Mouse (Mus musculus) midbrain, embryonic 16.5 days (tissue): ENCODE measurements around the gene Cfap52. TPM values are rescaled to one million over a fixed set of nuclear protein-coding genes. Genes with fewer than 3 reads are reported as not detected.

ENCODE experiments used
- ATAC-seq: fragments of 200-750 bp; cut with Nextera tagmentation; 2 replicates; pipeline ENCODE4 v1.8.0; 2017; ENCODE audit warnings: moderate TSS enrichment
- H3K27ac ChIP-seq: fragments of 300-500 bp; sonication (generic); 2 replicates; pipeline ENCODE4 v1.5.1; 2014; ENCODE audit warnings: mild to moderate bottlenecking, low read length, mixed read lengths
- H3K27me3 ChIP-seq: fragments of 300-500 bp; sonication (generic); 2 replicates; pipeline ENCODE4 v1.6.1; 2014; ENCODE audit warnings: low read depth, low read length, mixed read lengths; ENCODE audit not compliant: control insufficient read depth, insufficient read depth
- H3K36me3 ChIP-seq: fragments of 300-500 bp; sonication (generic); 2 replicates; pipeline ENCODE4 v1.6.1; 2014; ENCODE audit warnings: mild to moderate bottlenecking, low read length, moderate library complexity, mixed read lengths; ENCODE audit not compliant: control insufficient read depth, insufficient read depth
- H3K4me1 ChIP-seq: fragments of 300-500 bp; sonication (generic); 2 replicates; pipeline ENCODE4 v1.6.1; 2014; ENCODE audit warnings: mild to moderate bottlenecking, low read length, mixed read lengths; ENCODE audit not compliant: control insufficient read depth, insufficient read depth
- H3K4me2 ChIP-seq: fragments of 300-500 bp; sonication (generic); 2 replicates; pipeline ENCODE4 v1.6.1; 2014; ENCODE audit warnings: mild to moderate bottlenecking, low read length, mixed read lengths
- H3K4me3 ChIP-seq: fragments of 300-500 bp; sonication (generic); 2 replicates; pipeline ENCODE4 v1.5.1; 2014; ENCODE audit warnings: low read depth, mild to moderate bottlenecking, low read length, moderate library complexity, mixed read lengths
- H3K9ac ChIP-seq: fragments of 300-500 bp; sonication (generic); 2 replicates; pipeline ENCODE4 v1.6.1; 2014; ENCODE audit warnings: low read depth, low read length, mixed read lengths
- H3K9me3 ChIP-seq: fragments of 300-500 bp; sonication (generic); replicated peaks from 2 replicates; pipeline ENCODE4 v1.6.1; 2014; ENCODE audit warnings: mild to moderate bottlenecking, low read length, mixed read lengths; ENCODE audit not compliant: control insufficient read depth, poor library complexity, severe bottlenecking
- WGBS: fragments of 180-500 bp; shearing (Covaris S2); extraction: QIAGEN DNeasy Blood & Tissue Kit; methylation state at CpG from one replicate; pipeline ENCODE4 v1.1.7; 2014; 5-methylcytosine and 5-hydroxymethylcytosine counted together
- polyA plus RNA-seq: library from polyadenylated mRNA; unstranded; fragments of >200 nt; fragmentation: Nextera tagmentation; extraction: Ambion mirVana; gene quantifications from 2 replicates; pipeline ENCODE4 v1.2.1, GENCODE M21; 2015

Cfap52 gene
- polyA plus RNA-seq = 4.6 and 5.1 TPM in 2 replicates

DNA sequence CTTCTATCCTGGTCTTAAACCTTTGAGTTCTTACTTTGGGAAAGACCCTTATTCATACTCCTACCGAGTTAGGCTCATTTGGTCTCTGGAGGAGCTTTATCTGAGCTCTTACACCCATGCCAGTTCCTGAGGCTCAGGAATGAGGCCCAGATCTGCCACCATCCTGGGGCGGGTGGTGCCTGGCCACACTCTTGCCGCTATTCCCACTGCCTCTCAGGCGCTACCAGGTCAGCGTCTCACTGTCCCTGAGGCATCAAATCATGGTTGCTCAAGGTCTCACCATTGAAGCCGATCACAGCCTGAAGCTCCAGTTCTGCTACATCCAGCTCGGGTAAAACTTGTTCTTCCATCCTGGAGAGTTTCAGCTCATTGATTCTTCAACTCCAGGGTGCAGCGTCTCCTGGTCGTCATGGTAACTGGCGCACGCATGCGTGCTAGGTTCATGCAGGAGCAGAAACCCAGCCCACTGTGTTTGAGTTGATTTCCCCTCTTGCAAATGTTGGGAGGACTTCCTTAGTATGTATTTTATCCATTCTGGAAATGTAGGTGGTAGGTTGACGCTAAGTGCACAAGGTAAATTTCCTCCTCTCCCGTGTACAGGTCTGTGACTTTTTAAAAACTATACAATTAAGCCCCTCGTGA, at the start of gene Cfap52:
Gene Cfap52 (minus strand): TSS at position 410 of the 642 bp plus-strand sequence.
- ATAC-seq = peak; percentile 76
- WGBS = 5% methylated on average over 15 of the region's 15 CpGs
- peak within 1 kb of the TSS; percentile 70 for H3K4me2 ChIP-seq
- H3K9ac ChIP-seq = peak within 1 kb of the TSS; percentile 90
- H3K36me3 ChIP-seq = no peaks in the 10 kb centered on the region
- H3K4me1 ChIP-seq = peaks cover 17% of the 10 kb centered on the region
- H3K27me3 ChIP-seq = no peaks in the 10 kb centered on the region
- no peaks in the 10 kb centered on the region for H3K9me3 ChIP-seq
- H3K27ac ChIP-seq = no peak within 1 kb of the TSS
- peak within 1 kb of the TSS; percentile 87 for H3K4me3 ChIP-seq

DNA sequence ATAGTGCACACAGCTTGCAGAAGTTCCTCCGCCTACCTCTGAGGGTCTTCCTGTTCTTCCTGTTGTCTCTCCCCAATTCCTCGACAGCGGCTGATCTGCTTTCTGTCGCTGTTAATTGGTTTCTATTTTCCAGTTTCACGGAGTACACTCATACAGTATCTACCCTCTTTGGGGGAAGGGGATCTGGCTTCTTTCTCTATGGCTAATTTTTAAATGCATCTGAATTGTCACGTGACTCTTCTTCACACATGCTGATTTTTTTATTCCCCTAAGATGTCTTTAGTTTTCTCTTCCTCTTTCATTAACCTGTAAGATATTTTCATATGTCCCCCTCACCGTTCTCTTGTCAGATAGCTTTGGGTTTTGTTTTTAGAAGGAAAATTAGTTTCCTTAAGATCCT, 46.8 kb upstream of the Cfap52 start:
- no peaks in the 10 kb centered on the region for H3K9me3 ChIP-seq
- no peak overlapping the region for H3K27ac ChIP-seq
- no peak overlapping the region for H3K4me2 ChIP-seq
- no peak overlapping the region for H3K9ac ChIP-seq
- ATAC-seq = no peak
- 84% methylated on average over 7 of the region's 7 CpGs for WGBS
- H3K4me3 ChIP-seq = no peak overlapping the region
- no peaks in the 10 kb centered on the region for H3K27me3 ChIP-seq
- H3K4me1 ChIP-seq = no peaks in the 10 kb centered on the region
- no peaks in the 10 kb centered on the region for H3K36me3 ChIP-seq

DNA sequence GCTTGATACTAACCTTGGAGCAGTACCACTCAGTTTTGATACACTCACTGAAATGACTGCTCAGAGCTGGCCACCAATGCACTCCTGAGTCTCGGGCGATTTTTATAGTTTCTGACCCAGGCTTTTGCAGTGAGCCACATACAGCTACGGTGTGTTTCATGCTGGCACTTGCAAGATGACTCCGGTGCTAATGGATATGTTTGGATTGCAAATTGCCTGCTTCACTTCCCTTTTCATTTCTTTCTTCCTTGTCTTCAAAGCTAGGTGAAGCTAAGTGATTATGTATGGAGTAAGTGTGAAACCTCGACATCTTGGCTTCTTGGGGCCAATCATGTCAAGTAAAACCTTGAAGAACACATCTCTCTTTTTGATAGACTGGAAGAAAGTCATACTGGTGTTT, 43.9 kb upstream of the Cfap52 start:
- 74% methylated on average over 5 of the region's 5 CpGs for WGBS
- Histone ChIP-seq H3K4me2 (no peak overlapping the region), H3K9ac (no peak overlapping the region), H3K4me1 (peaks cover 11% of the 10 kb centered on the region), H3K27me3 (no peaks in the 10 kb centered on the region), H3K4me3 (no peak overlapping the region), H3K9me3 (no peaks in the 10 kb centered on the region), H3K36me3 (no peaks in the 10 kb centered on the region), H3K27ac (no peak overlapping the region)
- no peak for ATAC-seq

DNA sequence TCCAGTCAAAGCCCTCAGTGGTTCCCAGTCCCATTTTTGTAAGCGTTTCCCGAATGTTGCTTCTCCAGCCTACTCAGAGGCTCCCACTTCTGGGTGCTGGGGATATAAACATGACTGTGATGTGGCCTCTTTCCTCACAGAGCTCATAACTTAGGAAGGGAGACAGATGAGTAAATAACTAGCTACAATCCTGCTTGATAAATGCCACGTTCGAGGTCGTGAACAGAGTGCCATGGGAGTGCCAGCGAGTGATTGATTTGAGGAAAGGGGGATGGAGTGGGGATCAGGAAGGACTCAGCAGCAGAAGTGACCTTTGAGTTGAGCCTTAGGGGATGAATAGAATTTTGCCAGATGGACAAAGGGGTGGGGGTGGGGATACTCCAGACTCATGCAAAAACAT, 42.2 kb upstream of the Cfap52 start:
- Histone ChIP-seq H3K27ac (no peak overlapping the region), H3K9ac (no peak overlapping the region), H3K27me3 (no peaks in the 10 kb centered on the region), H3K9me3 (no peaks in the 10 kb centered on the region), H3K4me2 (no peak overlapping the region), H3K4me3 (no peak overlapping the region), H3K4me1 (peaks cover 11% of the 10 kb centered on the region), H3K36me3 (no peaks in the 10 kb centered on the region)
- ATAC-seq = no peak
- WGBS = 53% methylated on average over 6 of the region's 6 CpGs

DNA sequence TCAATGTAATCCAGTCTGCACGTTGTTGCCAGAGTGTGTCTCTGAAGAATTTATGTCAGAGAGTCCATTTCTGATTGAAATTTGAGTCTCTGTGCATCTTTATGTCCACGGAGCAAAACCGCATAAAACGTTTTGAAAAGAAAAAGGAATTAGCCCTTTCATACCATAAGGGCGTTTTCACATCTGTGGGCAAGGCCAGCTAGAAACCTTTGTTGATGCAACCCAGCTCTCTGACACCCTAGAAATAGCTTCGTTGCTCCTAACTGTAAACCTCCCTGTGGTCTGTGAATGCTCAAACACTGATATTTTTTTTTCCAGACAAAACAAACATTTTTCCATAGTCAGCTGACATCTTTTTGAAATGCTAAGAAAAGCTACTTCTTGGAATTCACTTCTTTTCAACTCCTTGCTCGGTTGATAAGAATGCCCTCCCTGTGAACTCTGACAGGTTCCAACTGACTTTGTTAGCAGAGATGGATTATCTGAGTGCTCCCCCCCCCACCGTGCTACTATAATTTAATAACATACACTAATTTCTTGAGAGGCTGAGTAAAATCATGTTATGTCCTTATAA, 40.9 kb upstream of the Cfap52 start:
- ATAC-seq = no peak
- no peaks in the 10 kb centered on the region for H3K9me3 ChIP-seq
- no peak overlapping the region for H3K9ac ChIP-seq
- H3K27me3 ChIP-seq = no peaks in the 10 kb centered on the region
- 17% methylated on average over 8 of the region's 8 CpGs for WGBS
- no peaks in the 10 kb centered on the region for H3K36me3 ChIP-seq
- H3K4me2 ChIP-seq = no peak overlapping the region
- peaks cover 11% of the 10 kb centered on the region for H3K4me1 ChIP-seq
- no peak overlapping the region for H3K4me3 ChIP-seq
- no peak overlapping the region for H3K27ac ChIP-seq

DNA sequence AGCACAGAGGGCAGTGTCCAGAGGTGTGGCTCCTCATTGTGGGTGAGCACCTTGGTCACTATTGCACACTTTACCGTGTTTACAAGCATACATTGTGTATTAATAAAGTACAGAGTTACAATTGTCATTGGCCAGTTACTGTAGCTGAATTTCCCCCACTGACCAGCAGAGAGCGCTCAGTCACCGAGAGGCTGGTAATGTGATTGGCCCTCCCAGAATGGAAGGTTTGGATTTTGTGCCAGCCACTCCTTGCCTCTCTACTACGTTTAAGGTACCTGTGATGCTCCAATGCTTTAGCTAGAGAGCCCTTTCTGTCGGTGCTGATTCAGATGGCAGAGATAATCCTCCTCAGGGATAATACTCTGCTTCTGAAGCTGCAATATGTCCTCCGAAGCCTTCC, 38.7 kb upstream of the Cfap52 start:
- no peaks in the 10 kb centered on the region for H3K9me3 ChIP-seq
- H3K27ac ChIP-seq = no peak overlapping the region
- ATAC-seq = no peak
- H3K4me3 ChIP-seq = no peak overlapping the region
- H3K4me2 ChIP-seq = no peak overlapping the region
- H3K36me3 ChIP-seq = no peaks in the 10 kb centered on the region
- peaks cover 11% of the 10 kb centered on the region for H3K4me1 ChIP-seq
- H3K9ac ChIP-seq = no peak overlapping the region
- 18% methylated on average over 6 of the region's 6 CpGs for WGBS
- no peaks in the 10 kb centered on the region for H3K27me3 ChIP-seq

DNA sequence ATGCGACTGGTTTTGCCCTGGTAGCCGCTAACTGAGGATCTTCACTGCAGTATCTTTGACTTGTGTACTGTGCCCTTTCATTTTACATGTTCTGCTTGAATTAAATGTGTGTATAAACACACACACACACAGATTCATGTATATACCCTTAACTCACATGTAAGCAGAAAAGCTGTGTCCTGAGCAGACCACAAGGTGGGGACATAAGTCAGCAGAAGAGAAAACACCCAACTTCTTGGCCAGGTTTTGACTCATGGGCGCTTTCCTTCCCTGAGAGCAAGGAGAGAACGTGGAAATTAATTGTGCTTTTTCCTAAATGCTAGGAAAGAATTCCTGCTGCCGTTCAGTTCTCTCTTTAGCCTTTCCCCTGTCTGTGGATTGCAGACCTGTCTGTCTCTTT, 34.2 kb upstream of the Cfap52 start:
- 69% methylated on average over 5 of the region's 5 CpGs for WGBS
- H3K27me3 ChIP-seq = no peaks in the 10 kb centered on the region

DNA sequence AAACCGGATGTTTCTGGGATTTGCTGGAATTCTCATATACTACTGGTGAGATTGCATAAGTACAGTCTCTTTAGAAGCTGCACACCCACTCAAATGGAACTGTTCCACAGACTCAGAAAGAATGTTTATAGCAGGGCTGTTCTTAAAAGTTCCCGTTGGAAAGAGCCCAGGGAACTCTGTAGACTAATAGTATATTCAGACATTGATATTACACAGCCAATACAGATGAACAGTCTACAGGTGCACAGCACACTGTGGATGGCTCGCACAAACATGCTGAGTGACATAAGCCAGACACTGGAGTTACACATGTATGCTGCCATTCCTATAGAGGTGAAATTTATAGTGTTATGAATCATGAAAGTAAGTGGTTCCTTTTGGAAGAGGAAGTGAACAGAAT, 33.5 kb upstream of the Cfap52 start:
- H3K4me3 ChIP-seq = no peak overlapping the region
- H3K27ac ChIP-seq = no peak overlapping the region
- H3K4me2 ChIP-seq = no peak overlapping the region
- no peak overlapping the region for H3K9ac ChIP-seq
- H3K9me3 ChIP-seq = no peaks in the 10 kb centered on the region
- H3K4me1 ChIP-seq = no peaks in the 10 kb centered on the region
- no peaks in the 10 kb centered on the region for H3K36me3 ChIP-seq
- no peak for ATAC-seq
- H3K27me3 ChIP-seq = no peaks in the 10 kb centered on the region
- WGBS = 93% methylated on average over 3 of the region's 3 CpGs

More for the DNA sequence above, 34.2 kb upstream of the Cfap52 start:
- Histone ChIP-seq H3K9ac (no peak overlapping the region), H3K36me3 (no peaks in the 10 kb centered on the region), H3K27ac (no peak overlapping the region), H3K4me2 (no peak overlapping the region), H3K4me3 (no peak overlapping the region), H3K9me3 (no peaks in the 10 kb centered on the region), H3K4me1 (no peaks in the 10 kb centered on the region; the same call in 1 of the 2 replicates)
- ATAC-seq = no peak

DNA sequence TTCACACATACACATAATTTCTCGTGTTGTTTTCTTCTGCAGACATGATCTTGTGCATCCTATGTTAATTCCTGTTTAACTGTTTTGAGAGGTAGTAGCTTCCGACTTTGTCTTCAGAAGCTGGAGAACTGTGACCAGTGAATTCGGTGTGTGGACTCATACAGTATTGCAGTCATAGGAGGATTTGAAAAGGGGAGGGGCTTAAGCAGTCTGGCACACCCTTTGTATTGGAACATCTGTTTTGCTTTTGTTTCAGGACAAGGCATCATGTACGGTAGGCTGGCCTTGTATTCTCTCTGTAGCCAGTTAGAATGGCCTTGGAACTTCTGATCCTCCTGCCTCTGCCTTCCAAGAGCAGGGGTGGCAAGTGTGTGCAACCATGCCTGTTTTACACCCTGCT, 30.5 kb upstream of the Cfap52 start:
- WGBS = 75% methylated on average over 4 of the region's 4 CpGs
- ATAC-seq = no peak
- H3K9me3 ChIP-seq = no peaks in the 10 kb centered on the region
- no peaks in the 10 kb centered on the region for H3K27me3 ChIP-seq
- H3K4me3 ChIP-seq = no peak overlapping the region
- H3K27ac ChIP-seq = no peak overlapping the region
- H3K4me1 ChIP-seq = no peaks in the 10 kb centered on the region
- no peak overlapping the region for H3K4me2 ChIP-seq
- H3K9ac ChIP-seq = no peak overlapping the region
- H3K36me3 ChIP-seq = no peaks in the 10 kb centered on the region
